Mouse (Mus musculus) B cell, adult 2 months (primary cell): ENCODE results near the gene Rac2.

Experiments
- DNase-seq, 2 experiments: peaks; one replicate each; pipeline ENCODE4 v3.0.0; 2022

Rac2 gene

DNA sequence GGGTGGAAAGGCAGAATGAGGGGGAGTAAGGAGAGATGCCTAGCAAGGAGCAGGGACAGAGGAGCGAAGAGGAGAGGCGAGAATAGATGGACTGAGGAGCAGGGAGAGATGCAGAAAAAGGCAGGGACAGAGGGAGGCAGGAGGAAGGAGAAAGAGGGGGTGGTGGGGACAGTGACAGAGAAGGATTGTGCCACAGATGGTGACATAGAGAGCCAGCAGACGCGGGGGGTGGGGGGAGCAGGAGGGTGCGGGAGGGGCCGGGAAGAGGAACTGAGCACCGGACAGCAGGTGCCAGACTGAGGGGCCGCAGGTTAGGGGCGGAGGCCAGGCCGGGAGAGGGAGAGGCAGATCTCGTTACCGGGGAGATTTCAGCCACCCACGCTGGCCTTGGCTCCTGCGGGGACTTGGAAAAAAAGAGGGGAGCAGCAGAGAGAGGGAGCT lies 28.0 kb downstream of the Rac2 start, which contains the start of gene Sstr3:
Sstr3 (minus strand) TSS at position 125 of the 441 bp plus-strand sequence.
- DNase-seq: no peak

DNA sequence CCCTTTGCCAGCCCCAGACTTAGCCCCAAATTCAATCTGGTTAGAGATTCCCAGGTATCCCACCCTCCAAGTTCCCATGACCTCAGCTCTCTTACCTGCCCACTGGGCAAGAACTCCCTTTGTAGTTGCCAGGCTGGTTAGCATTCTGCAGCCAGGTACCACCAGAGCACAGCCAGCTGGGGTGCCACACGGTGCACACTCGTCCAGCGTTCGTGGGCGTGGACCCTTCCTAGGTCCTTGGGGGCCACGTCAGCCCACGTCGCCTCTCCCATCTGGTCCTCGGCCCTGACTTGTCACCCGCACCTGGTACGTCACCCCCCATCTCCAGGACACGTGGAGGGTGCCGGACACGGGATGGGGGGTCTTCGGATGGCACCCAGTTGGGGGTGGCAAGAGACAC lies 28.5 kb downstream of the Rac2 start:
- no peak for DNase-seq

DNA sequence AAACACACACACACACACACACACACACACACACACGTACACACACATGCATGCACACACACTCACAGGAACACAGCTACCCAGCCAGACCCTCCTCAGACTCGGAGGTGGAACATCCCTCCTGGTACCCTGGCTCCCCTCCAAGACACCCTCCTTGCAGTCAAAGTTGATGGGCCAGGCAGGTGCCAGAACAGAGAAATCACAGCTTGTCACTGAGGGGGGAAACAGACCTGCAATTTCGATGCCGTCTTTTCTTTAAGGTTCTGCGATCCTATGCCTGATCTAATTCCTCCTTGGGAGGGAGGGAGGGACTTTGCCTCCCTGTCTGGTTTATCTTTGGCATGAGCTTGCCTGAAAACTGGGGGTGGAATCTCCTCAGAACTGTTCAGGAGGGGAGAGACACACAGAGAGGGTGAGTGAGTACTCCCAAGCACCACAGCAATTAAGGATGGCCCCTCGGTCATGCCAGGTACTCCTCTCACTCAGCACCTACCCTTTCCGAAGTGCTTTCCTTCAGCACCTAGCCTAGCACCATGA lies 29.7 kb downstream of the Rac2 start:
- no peak for DNase-seq

DNA sequence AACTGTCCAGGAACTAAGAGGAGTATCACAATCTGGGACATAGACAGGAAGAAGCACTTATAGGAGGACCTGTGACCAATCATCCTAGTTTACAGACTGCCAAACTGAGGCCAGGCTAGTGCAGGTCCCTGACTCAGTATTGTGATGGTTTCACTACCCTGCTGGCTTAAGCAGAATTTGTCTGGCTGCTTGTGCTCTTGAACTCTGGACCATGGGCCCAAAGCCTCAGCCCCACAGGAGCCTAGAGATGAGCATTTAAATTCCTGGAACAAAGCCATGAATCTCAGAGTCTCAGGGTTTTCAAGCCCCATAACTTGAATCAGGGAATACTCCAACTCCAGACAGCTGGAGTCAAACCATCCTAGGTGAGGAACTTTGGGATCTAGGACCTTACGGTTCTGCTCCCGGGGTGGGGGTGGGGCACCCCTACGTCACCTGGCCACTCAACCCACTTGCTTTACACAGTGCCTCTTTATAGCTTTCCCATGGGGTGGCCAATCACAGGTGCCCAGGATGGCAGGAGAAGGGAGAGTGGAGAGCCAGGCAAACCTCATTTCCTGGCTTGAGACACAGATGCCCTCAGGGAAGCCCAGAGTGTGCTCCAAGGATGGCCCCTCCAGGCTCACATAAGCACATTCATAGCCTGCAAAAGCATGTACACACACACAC lies 30.4 kb downstream of the Rac2 start:
- no peak for DNase-seq

DNA sequence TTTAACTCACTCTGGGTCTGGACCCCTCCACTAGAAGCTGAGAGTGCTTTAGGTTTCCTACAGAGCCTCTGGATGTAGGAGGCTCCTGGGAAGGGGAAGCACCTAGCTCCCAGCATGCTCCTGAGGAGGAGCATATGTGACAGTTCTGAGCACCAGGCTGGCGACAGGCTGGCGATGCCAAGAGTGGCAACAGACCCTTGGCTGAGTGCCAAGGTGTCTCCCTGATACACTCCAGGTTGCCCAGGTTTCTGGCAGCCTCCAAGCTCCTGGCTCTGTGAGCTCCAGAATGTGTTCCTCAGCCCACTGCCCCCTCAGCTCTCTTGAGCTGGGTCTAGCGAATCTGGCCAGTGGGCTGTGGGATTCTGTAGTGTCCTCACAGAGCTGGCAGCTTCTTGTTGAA lies 31.0 kb downstream of the Rac2 start:
- no peak for DNase-seq

DNA sequence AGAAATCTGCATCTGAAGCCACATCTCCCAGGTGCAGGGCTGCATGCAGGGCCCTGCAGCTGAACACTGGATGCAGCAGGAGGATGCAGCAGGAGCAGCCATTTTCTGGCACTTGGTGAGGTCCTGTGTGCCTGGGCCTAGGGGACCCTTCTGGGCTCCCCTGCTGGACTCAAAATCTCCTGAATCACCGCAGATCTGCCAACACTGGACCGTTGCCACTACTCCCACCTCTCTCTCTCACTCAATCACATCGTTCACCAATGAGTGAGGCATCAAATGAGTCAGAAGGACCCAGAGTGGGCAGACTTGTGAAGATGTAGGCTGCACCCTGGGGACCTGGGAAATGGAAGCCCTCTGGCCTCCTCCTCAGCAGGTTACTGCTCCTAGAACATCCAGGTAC lies 31.5 kb downstream of the Rac2 start:
- no peak for DNase-seq

DNA sequence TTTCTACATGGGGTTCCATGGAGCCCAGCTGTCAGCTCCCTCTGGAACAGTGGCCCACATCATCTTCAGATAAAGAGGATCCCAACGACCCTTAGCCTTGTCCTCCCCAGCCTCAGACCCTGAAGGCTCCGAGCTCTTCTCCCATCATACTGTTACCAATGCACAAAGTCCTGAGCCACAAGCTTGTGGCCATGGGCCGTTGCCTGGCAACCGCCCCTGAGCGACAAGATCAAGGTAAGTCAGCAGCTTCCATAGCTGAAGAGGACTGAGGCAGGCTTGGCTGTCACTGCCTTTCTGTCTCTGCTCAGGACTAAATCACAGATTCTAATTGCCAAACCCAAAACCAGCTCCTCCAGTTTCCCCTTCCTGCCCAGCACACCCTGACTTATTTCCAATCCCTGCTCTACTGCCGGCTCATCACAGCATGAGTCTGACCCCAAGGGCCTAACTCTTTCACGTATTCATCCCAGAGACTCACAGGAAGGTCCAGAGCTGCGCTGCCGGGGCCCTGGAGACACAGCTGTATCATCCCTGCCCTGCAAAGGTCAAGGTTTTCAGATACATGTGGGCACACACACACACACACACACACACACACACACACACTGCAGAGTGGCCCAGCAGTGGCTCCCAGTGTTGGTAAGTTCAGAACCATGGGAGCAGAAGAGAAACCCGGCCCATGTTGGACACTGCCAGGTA lies 36.7 kb downstream of the Rac2 start:
- no peak for DNase-seq

DNA sequence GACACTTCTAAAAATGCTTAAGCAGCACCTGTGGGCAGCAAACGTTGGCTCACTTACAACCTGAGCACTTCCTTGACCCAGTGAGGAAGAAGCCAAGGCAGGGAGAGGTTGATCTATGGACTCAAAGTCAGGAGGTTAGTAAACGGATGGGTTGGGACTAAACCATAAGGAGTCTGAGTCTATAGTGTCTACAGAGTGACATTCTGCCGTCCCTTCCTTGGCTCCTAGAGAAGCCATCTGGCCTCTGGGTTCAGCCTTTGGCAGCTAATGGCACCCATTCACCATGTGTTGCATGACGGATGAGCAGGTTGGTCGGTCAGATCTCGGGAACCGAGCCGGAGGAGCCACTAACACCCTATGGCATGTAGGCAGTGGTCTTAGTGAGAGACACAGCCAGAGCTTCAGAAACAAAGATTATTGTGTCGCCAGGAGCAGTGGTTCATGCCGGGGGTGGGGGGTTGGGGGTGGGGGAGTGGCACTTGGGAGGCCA lies 39.2 kb downstream of the Rac2 start:
- no peak for DNase-seq

DNA sequence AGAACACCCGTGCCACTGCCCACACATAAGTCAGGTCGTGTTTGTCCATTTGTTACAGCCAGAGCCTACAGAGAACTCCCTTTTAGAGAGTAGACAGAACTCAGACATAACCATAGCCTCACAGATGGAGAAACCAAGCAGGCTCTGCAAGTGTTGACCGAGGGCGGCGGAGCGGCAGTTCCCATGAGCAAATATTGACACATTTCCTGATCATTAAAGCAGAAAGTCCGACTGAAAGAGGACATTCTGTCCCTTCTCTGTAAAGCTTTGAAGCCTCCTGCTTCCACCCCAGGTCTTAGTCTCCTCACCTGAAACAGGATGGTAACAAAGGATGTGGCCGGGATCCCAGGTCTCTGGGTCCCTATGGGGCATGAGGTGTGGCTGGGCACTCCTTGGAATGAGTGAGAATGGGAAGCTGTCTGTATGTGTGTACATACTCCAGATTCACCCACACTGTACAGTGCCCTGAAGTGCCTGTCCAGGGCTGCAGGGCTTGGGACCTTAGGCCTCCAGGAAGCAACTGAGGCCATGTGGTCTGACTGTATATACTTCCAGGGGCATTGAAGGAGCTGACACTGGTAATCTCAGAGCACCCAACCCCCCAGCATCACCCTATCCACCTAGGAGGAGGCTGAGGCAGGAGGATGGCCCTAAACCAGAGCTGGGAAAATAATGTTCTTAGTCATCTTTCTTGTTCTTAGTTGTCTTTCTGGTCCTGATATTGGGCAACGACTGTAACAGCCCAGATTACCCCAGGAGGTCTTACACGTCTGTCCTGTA lies 39.8 kb downstream of the Rac2 start:
- no peak for DNase-seq

DNA sequence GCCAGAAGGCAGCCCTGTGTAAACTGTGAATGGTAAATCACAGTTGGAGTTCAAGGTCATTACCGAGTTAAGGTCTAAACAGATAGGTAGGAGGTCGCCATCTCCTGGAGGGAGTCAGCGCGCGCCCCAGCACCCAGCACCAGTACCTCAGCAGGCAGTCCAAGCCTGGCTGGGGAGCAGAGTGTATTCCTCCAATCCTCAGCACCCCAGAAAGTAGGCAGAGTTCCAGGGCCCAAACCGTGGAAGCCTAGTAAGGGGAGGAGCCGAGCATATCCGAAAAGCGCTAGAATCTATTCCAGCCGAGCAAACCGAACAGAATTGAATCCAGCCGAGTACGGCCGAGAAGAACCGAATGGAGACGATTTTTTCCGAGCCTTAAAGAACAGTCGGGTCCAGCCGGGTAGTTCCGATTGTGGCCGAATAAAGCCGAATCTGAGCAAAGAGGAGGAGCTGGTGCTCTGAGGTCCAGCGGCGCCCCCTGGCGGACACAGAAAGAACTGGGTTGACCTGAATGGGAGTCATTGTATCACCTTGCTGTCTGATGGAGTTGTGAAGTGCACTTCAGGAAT lies 40.6 kb downstream of the Rac2 start:
- peak; percentile 96 for DNase-seq

DNA sequence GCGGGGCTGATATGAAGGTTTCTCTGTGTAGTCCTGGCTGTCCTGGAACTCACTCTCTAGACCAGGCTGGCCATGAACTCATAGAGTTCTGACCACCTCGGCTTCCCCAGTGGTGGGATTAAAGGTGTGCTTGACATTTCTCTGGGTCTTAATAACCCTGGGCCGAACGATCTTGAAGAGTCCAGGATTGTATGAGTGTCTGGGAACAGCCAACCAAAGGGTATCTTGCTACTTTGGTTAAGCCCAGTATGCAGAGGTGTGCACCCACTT lies 41.2 kb downstream of the Rac2 start:
- no peak for DNase-seq

DNA sequence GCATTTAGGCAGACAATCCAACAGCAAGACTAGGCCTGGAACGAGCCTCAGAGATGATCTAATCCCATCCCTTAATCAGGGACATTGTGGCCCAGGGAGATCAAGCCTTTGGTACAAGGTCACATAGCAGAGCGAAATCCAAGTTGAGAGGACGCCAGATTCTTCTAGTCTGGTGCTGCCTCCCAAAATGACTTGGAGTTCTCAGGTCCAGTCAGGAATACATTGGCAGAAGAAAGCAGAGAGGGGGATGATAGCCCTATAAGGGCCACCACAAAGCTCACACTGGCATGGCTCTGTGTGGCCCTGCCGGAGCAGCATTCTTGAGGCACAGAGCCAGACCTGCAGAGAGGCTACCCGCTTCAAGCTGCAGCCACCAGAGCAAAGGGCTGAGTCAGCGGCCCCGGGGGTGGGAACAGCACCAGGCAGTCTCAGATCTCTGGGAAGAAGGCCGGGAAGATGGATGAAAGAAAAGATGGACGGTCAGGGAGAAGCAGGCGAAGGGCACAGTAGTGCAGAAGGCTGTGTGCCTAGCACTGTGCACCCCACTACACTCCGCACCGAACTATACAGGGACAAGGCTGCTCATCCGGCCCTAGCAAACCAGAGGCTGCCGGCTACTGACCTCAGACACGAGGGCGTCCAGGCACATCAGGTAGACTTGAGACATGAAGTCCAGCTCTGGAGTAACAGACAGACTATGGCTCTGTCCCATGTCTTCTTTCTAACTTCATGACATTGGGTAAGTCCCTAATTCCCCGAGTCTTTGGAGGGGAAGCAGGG lies 41.7 kb downstream of the Rac2 start, which contains the start of gene C1qtnf6:
C1qtnf6 (minus strand) TSS at position 746 of the 780 bp plus-strand sequence.
- DNase-seq: no peak

DNA sequence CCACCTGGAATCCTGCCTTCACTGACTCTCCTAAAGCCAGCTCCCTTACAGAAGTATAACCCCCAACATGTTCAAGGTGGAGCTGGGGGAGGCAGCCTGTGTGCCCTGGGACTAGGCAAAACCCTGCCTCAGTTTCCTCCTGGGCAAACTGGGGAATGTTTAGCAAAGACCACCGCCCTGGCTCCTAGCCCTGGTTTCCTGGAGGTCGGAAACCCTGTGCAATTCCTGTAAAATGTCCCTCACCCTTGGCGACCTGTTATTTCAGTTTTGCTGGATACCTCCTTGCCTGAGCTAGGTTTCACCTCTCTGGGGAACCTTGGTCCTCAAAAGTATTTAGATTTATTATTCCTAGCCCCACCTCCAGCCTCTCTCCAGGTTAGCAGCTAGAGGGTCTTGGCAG lies 42.4 kb downstream of the Rac2 start:
- DNase-seq: no peak

DNA sequence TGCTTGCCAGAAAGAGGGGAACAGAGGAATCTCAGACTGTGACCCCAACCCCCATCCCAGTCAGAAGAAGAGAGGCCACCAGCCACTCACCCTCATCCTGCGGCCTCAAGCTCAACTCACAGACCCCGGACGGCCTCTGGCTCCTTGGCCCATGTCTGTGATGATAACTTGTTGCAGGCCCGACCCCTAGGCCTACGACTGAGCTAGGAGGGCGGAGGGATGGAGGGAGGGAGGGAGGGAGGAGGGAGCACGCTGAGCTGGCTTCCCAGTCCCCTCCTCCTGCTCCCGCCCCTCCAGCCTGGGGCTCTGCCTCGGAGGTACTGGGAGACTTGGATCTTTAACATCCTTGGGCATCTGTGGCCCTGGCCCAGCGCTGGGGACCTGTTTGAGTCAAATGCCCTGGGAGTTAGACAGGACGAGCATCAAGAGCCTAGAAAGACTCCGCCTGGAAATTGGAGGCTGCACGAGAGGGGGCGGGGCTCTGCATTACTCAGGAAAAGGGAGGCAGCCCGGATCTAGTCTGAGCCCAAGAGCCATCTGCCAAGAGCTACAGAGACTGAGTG lies 43.1 kb downstream of the Rac2 start:
- no peak for DNase-seq

DNA sequence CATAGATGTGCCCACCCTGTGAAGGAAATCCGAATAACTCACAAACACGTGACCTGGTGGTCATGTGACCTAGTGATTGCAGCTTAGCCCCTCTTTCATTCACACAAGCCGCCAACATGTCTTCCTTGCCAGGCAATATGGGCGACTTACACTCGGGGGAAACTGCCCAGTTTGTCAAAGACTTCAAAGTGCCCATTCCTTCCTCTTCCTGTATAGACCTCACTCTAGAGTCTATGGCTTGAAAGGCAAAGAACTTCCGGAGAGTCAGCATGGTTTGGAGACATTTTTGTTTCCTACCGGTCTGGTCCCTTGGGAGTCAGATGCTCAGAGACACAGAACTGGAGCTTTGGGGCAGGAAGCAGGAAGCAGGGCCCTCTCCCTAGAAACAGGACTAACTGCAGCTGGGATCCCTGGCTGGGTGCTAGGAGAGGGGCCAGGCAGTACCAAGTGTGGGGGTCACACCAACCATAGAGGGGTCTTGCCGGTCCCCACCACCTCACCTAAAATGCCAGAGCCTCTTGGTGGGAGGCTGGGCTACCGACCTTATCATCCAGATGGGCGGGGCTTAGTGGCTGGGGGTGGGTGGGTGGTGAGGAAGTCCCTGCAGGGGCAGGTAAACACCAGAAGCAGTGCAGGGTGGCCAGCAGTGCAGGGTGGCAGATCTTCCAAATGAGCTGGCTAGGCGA lies 43.7 kb downstream of the Rac2 start:
- no peak for DNase-seq

DNA sequence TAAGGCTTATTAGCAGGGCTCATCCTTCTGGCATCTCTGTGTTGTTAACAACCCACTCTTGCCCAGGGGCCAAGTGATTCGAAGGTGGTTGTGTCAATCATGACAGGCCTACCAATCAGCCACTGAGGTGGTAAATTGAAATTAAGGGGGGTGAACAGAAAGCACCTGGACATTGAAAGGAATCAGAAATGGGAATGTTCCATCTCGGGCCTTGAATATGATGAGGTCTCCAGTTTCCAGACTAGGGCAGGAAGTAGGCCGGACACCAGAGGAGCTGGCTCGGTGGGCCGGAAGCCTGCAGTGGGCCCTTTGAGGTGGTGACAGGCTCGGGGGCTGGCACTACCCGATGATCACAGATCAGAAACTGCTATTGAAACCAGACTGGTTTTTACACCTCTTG lies 44.6 kb downstream of the Rac2 start:
- DNase-seq: peak; percentile 31 to 40

DNA sequence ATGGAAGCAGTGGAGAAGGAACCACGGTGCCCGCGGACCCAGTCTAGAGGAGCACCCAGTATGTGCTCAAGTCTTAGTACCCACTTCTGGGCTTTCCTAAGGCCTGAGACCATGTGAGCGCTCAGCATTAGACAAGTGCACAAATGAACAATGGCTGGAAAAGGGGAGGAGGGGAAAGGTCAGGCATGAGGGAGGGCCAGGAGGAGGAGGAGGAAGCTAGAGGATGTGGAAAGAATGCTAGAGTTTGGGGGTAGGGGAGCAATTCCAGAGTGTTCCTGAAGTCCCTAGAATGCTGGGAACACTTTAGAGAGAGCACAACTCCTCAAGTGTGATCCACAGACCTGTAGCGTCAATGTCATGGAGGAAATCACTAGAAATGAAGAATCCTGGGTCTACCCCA lies 48.4 kb downstream of the Rac2 start:
- DNase-seq: no peak

DNA sequence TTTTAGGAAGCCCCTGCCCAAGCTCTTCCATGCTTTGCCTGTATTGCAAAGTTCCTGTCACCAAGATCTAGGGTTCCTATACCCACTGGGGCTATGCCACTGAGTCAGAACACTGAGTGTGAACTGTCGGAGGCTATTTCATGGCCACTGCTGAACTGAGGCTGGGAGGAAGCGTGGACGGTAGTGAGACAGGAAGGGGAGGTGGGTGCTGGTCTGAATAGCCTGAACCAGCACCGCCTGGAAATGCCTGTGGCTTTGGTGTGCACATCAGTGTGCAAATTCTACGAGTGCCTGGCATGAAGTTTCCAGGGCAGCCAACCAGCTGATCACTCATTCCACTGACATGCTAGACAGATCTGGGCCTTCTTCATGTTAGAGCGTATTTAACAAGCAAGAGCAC lies 50.7 kb downstream of the Rac2 start:
- no peak for DNase-seq

DNA sequence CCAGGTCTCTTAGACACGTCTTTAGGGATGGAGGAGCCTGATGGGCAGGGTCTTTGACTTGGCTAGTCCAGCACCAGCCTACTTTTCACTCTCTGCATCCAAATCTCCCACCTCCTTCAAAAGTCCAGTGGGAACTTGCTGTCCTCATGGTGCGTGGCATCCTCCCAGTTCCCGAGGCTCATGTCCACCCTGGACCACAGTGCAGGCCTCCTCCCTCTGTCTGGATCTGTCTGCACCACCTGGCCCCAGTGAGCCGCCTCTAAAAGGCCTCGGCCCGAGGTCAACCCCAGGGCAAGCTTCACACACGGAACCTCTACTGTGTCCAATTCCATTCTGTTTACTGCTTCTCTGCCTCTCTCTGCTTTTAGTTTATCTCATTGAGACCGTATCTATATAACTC lies 51.3 kb downstream of the Rac2 start:
- DNase-seq: no peak

DNA sequence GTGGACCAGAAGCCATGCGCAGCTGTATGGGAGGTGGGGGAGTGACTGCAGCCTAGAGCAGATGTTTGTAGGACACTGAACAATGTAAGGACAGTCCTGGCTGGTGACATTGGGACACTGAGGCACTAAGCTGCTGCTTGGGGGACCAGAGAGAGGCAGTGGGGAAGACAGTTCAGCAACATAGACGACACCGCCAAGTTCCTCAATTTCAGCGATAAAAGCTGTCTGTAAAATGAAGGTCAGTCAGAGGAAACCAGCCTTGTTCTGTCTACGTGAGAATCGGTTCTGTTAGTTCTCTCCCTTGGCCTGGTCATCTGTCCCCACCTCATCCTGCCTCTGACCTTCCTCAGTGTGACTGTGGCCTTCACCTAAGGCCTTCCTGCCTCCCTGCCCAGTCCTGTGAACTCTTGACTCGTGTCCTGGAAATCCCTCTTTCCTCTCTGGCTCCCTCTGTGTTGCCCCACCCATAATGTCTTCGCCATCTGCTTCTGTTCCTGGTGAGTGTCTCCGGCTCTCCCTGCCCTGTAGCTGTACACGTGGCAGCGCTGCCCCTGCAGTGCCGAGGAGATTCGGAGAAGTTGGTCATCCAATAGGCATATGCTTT lies 52.4 kb downstream of the Rac2 start:
- no peak for DNase-seq

DNA sequence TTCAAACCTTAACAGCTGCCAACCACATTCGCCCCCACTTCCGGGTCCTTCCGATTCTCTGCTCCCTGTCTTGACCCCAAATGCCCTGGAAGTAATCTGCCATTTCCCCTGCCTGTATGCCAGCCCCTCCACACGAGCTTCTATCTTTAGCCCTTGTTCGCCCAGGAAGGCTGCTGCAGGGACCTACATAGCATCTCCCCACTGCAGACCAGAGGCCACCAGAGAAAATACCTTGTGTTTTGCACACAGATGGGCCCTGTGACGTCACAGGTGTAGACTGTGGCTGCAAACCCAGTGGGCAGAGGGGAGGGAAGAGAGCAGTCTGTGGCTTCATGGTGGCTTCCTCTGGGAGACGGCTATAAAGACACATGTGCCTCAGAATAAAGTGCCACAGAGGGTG lies 54.4 kb downstream of the Rac2 start:
- peak in 1 of 2 experiments; percentile 16 for DNase-seq
